Mouse (Mus musculus) E14TG2a.4 (cell line): ENCODE data around the gene Syt3.

Experiments
- H3K27me3 ChIP-seq: 2 replicates; pipeline ENCODE4 v1.6.1; 2014; ENCODE audit warnings: low read length, control low read depth; ENCODE audit not compliant: insufficient read depth
- H3K36me3 ChIP-seq: 2 replicates; pipeline ENCODE4 v1.6.1; 2014; ENCODE audit warnings: low read length, control low read depth; ENCODE audit not compliant: insufficient read depth
- H3K4me1 ChIP-seq: replicated peaks from 2 replicates; pipeline ENCODE4 v1.6.1; 2014; ENCODE audit warnings: low read depth, low read length, control low read depth
- H3K4me3 ChIP-seq: replicated peaks from 2 replicates; pipeline ENCODE4 v1.5.1; 2014; ENCODE audit warnings: mild to moderate bottlenecking, low read length
- H3K9me3 ChIP-seq: 2 replicates; pipeline ENCODE4 v1.6.1; 2014; ENCODE audit warnings: low read length, control low read depth
- CTCF ChIP-seq: conservative IDR thresholded peaks from 2 replicates; pipeline ENCODE4 v1.5.1; 2014; ENCODE audit warnings: low read length
- NANOG ChIP-seq: IDR thresholded peaks from 2 replicates; pipeline ENCODE4 v1.6.1; 2014; ENCODE audit warnings: borderline replicate concordance, low read length, mixed read lengths
- POU5F1 ChIP-seq: IDR thresholded peaks from 2 replicates; pipeline ENCODE4 v1.6.1; 2014; ENCODE audit warnings: low read length, borderline replicate concordance

The Syt3 gene

DNA sequence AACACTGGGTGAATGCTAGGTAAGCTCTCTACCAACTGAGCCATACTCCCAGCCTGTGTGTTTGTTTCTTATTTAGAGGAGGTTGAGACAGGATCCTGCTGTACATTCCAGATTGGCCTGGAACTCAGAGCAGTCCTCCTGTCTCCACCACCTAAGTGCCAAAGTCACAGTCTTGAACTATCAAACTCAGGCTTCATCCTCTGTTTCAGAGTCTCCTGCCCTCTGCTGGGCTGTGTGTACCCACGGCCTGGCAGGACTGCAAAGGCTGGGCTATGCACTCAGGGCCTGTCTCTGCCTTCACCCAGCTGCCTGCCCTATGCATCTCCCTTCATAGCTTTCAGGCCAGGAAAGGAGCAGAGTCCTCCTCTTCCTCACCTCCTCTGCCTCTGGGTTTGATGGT, 52.4 kb downstream of the Syt3 start:
- TF ChIP-seq POU5F1 (no peak), CTCF (0 out of 2 replicates have a peak, but pooled peaks have one; percentile 9)
- Histone ChIP-seq H3K4me1 (peaks cover 23% of the 10 kb centered on the region), H3K27me3 (peaks cover 57% of the 10 kb centered on the region), H3K36me3 (no peaks in the 10 kb centered on the region), H3K4me3 (no peak overlapping the region), H3K9me3 (no peaks in the 10 kb centered on the region)

DNA sequence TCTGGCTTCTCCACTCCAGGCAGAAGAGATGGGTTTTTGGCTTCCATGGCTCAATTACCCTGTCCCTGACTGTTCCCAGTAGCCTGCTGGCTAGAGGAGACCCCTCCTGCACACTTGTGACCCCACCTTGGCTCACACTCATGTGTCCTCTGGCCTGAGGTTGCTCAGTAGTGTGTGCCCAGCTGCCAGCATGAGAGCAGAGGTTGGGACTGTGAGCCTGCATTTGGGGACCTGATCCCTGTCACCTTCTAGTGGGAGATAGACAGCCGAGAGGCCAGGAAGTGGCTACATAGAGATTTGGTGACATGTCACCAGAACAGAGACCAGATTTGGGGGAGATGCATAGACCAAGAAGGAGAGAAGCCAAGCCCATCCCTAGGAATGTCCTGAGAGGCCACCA, 53.3 kb downstream of the Syt3 start:
- H3K4me3 ChIP-seq = no peak overlapping the region
- H3K4me1 ChIP-seq = peaks cover 29% of the 10 kb centered on the region
- H3K27me3 ChIP-seq = peaks cover 57% of the 10 kb centered on the region
- TF ChIP-seq CTCF (no peak), POU5F1 (no peak), NANOG (no peak)
- H3K9me3 ChIP-seq = no peaks in the 10 kb centered on the region
- H3K36me3 ChIP-seq = no peaks in the 10 kb centered on the region

DNA sequence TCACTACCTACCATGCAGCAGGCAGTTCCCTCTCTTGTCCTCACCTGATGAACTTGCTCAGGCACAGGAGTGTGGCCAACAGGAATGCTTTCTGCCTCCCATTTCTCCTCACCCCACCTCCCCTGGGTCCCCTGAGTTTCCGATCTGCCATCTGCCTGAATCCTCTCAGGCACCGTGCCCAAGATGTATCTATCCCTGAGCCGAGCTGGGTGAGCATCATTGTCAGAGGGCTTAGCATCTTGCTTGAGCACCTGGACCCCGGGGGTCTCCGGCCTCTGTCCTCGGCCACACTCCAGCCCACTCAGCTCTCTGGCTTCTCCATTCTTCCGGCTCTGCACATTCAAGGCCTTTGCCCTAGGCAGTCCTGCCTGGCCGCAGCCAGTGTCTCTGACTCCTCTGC, 54.0 kb downstream of the Syt3 start:
- TF ChIP-seq NANOG (no peak), CTCF (no peak), POU5F1 (no peak)

DNA sequence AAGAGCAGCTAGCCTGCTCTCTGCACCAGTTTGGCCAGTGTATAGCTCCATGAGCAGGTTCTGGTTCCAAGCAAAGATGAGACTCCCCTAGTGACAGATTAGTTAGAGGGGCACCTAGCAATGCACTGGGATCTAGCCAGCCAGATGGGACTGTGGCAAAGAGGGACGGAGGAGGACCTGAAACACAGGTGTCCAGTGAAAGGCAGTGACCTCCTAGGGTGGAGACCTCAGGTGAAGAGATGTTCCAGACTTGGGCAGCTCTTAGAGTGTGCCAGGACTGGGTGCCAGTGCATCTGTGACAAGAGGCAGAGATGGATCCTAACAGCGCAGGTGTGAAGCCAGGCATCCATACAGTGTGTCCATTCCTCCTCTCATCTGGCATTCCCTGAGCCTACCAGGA, 55.8 kb downstream of the Syt3 start:
- Histone ChIP-seq H3K4me1 (peaks cover 38% of the 10 kb centered on the region), H3K27me3 (peaks cover 77% of the 10 kb centered on the region), H3K36me3 (no peaks in the 10 kb centered on the region), H3K9me3 (no peaks in the 10 kb centered on the region), H3K4me3 (no peak overlapping the region)
- TF ChIP-seq CTCF = no peak

More for the DNA sequence above, 54.0 kb downstream of the Syt3 start:
- Histone ChIP-seq H3K36me3 (no peaks in the 10 kb centered on the region), H3K4me3 (no peak overlapping the region), H3K9me3 (no peaks in the 10 kb centered on the region), H3K4me1 (peaks cover 30% of the 10 kb centered on the region), H3K27me3 (peaks cover 60% of the 10 kb centered on the region)

DNA sequence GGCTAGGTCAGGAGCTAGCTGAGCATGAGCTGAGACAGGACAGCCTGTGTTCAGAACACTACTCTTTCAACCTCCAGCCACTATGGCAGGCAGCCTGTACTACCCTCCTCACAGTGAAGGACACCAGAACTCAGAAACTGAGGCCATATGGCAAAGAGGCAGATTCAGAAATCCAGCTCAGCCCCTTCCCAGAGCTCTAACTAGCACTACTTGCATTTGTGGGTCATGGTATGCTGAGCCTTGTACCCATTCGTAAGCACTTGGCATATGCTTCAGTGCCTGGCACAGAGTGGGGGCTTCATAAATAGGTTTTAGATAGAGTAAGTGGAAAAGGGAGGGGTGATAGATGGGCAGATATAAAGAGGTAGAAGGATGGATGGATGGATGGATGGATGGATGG, 56.6 kb downstream of the Syt3 start:
- Histone ChIP-seq H3K9me3 (no peaks in the 10 kb centered on the region), H3K4me1 (peaks cover 46% of the 10 kb centered on the region), H3K36me3 (no peaks in the 10 kb centered on the region), H3K27me3 (peaks cover 80% of the 10 kb centered on the region), H3K4me3 (no peak overlapping the region)
- TF ChIP-seq CTCF (no peak), POU5F1 (no peak), NANOG (no peak)

DNA sequence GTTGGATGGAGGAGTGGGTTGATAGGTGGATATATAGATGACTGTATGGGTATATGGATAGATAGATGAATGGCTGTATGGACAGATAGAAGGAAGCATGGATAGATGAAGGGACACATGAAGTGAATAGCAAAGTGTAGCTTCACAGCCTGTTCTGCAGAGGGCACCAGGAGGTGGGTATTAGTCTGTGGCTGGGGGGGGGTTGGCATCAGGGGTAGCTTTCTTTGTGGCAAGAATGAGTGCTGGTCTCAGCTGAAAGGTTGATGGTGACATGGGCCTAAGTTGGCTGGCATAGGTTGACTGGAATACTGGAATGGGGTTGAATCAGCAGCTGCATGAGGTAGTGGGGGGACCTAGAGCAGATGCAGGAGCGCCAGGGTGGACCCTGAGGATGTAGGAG, 57.3 kb downstream of the Syt3 start:
- Histone ChIP-seq H3K4me1 (peaks cover 43% of the 10 kb centered on the region), H3K4me3 (no peak overlapping the region), H3K9me3 (no peaks in the 10 kb centered on the region), H3K36me3 (no peaks in the 10 kb centered on the region), H3K27me3 (peaks cover 85% of the 10 kb centered on the region)
- TF ChIP-seq NANOG (no peak), POU5F1 (no peak), CTCF (no peak)

DNA sequence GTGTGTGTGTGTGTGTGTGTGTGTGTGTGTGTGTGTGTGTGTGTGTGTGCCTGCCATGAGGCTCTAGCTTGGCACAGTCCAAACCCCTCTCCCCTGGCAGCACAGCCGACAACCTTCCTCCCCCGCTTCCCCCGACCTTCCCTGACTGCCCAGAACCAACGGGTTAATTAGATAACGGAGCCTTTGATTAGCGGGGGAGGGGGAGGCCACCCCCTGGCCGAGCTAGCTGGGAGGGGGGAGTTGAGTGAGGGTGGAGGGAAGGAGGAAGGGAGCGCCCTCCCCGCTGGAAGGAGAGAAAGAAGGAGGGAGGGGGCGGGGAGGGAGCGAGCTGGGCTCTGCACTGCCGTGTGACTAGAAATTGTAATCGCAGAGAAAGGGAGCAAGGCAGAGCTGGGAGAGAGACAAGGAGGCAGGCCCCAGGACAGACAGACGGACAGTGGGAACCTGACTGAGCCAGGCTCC, 57.8 kb downstream of the Syt3 start:
- Histone ChIP-seq H3K36me3 (no peaks in the 10 kb centered on the region), H3K9me3 (no peaks in the 10 kb centered on the region), H3K4me3 (no peak overlapping the region), H3K4me1 (peaks cover 43% of the 10 kb centered on the region), H3K27me3 (peaks cover 90% of the 10 kb centered on the region)
- TF ChIP-seq CTCF (no peak), NANOG (no peak)

DNA sequence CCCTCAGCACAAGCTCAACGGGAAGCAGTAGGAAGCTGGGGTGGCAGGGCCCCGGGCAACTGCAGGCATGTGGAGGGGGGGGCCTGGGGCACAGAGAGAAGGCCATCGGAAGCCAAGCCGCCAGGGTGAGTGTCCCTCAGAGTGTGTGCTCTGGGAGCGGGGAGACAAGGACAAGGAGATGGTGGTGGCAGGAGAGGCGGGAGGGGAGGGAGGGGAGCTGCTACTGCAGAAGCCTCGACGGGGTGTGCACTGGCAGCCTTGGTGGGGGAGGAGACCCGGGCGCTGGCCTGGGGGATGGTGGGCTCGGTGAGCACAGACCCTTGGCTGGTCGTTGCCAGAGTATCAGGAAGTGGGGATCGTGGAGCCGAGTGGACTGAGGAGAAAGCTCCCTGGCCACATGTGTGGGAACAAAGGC, 58.5 kb downstream of the Syt3 start:
- peak overlapping the region; percentile 55 for H3K4me3 ChIP-seq
- TF ChIP-seq CTCF (no peak), NANOG (no peak), POU5F1 (no peak)

DNA sequence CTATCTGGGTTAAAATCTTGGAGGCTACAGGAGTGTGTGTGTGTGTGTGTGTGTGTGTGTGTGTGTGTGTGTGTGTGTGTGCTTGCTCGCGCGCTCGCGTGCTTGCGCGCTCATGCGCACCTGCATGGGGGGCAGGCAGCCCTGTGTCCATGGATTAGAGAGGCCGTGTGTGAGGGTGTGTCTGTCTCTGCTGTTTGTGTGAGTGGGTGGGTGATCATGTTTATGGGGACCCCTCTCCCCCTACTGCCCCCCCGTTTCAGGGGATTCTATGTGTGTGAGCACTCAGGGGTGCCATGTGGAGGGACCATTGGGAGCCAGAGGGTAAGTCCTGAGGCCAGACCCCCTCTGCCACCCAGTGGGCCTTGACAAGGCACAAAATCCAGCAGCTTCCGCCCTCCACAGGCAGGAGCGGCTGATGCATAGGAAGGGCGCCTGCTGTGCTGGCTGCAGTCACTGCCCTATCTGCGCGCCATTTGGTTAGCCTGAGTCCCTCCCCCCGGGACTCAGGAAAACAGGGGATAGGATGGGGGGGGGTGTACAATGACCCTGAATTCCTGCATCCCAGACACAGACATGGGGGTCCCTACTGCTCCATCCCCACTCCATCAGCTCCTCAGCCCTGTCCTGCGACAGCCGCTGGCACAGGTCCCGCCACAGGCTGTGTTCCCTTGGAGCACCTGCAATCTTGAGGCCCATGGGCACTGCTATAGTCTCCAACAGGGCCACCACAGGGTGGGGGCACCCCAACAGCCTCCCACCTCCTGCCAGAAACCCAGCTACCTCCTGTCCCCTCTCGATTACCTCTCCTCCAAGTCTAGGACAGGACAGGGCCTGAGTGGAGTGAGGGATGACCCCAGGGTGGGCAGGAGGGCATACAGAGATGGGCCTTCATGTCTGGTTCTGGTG, 59.6 kb downstream of the Syt3 start:
- Histone ChIP-seq H3K27me3 (peaks cover 85% of the 10 kb centered on the region), H3K4me3 (peak overlapping the region; percentile 55), H3K4me1 (peaks cover 43% of the 10 kb centered on the region), H3K36me3 (no peaks in the 10 kb centered on the region), H3K9me3 (no peaks in the 10 kb centered on the region)
- TF ChIP-seq NANOG (no peak), POU5F1 (no peak), CTCF (no peak)

More for the DNA sequence above, 58.5 kb downstream of the Syt3 start:
- H3K9me3 ChIP-seq = no peaks in the 10 kb centered on the region
- no peaks in the 10 kb centered on the region for H3K36me3 ChIP-seq
- peaks cover 43% of the 10 kb centered on the region for H3K4me1 ChIP-seq
- peaks cover 89% of the 10 kb centered on the region for H3K27me3 ChIP-seq
